Mouse (Mus musculus) MEL (cell line): ENCODE results near the gene Ccdc180. TPM values are rescaled to one million over a fixed set of nuclear protein-coding genes. Genes with fewer than 3 reads are reported as not detected.

Experiments
- DNase-seq: peaks from one replicate; pipeline ENCODE4 v3.0.0; 2011; ENCODE audit warnings: low read depth, low spot score
- H3K27ac ChIP-seq: 2 replicates; pipeline ENCODE4 v1.5.1; 2012; ENCODE audit warnings: low read depth, mild to moderate bottlenecking, control low read depth, low read length, moderate library complexity; ENCODE audit not compliant: control insufficient read depth
- H3K27me3 ChIP-seq, 2 experiments: fragments of 150-350 bp in 1 of 2; sonication (generic) in 1 of 2; 2 replicates each; pipeline ENCODE4 v1.6.1; 2012; ENCODE audit warnings: low read length in 2 of 2, mild to moderate bottlenecking in 2 of 2, improper control_type of control experiment in 1 of 2, moderate library complexity in 1 of 2; ENCODE audit not compliant: insufficient read depth in 2 of 2, control insufficient read depth in 1 of 2
- H3K36me3 ChIP-seq, 2 experiments: 2 replicates each; pipeline ENCODE4 v1.6.1; 2012 to 2014; ENCODE audit warnings: low read length in 2 of 2, improper control_type of control experiment in 1 of 2, inconsistent platforms in 1 of 2, mild to moderate bottlenecking in 1 of 2; ENCODE audit not compliant: insufficient read depth in 2 of 2, control insufficient read depth in 1 of 2
- H3K4me1 ChIP-seq, 2 experiments: fragments of 150-350 bp in 1 of 2; sonication (generic) in 1 of 2; 2 replicates each; pipeline ENCODE4 v1.6.1; 2012; ENCODE audit warnings: low read length in 2 of 2, improper control_type of control experiment in 1 of 2, mild to moderate bottlenecking in 1 of 2; ENCODE audit not compliant: insufficient read depth in 2 of 2, control insufficient read depth in 1 of 2
- H3K4me3 ChIP-seq, 2 experiments: fragments of 150-350 bp in 1 of 2; sonication (generic) in 1 of 2; 2 replicates each; pipeline ENCODE4 v1.5.1; 2012; ENCODE audit warnings: low read depth in 2 of 2, low read length in 2 of 2, mild to moderate bottlenecking in 2 of 2, moderate library complexity in 2 of 2, control low read depth in 1 of 2, improper control_type of control experiment in 1 of 2; ENCODE audit not compliant: control insufficient read depth in 1 of 2, insufficient read depth in 1 of 2
- H3K79me2 ChIP-seq: 2 replicates; pipeline ENCODE4 v1.6.1; 2012; ENCODE audit warnings: mild to moderate bottlenecking, low read length, moderate library complexity; ENCODE audit not compliant: control insufficient read depth, poor library complexity, insufficient read depth
- H3K9ac ChIP-seq: 2 replicates; pipeline ENCODE4 v1.6.1; 2012; ENCODE audit warnings: low read depth, mild to moderate bottlenecking, control low read depth, low read length, moderate library complexity; ENCODE audit not compliant: control insufficient read depth, poor library complexity, severe bottlenecking
- H3K9me3 ChIP-seq: fragments of 150-350 bp; sonication (generic); replicated peaks from 2 replicates; pipeline ENCODE4 v1.6.1; 2012; ENCODE audit warnings: mild to moderate bottlenecking, low read length, improper control_type of control experiment, moderate library complexity; ENCODE audit not compliant: insufficient read depth
- BHLHE40 ChIP-seq: IDR thresholded peaks from 2 replicates; pipeline ENCODE4 v1.6.1; 2012; ENCODE audit warnings: low read depth, mild to moderate bottlenecking, inconsistent platforms, low read length, improper control_type of control experiment, borderline replicate concordance
- CHD1 ChIP-seq: IDR thresholded peaks from 2 replicates; pipeline ENCODE4 v1.6.1; 2012; ENCODE audit warnings: low read depth, mild to moderate bottlenecking, inconsistent platforms, low read length, improper control_type of control experiment
- E2F4 ChIP-seq: IDR thresholded peaks from 2 replicates; pipeline ENCODE4 v1.6.1; 2011; ENCODE audit warnings: low read depth, low read length, improper control_type of control experiment, borderline replicate concordance
- EP300 ChIP-seq, 2 experiments: IDR thresholded peaks; 2 replicates each; pipeline ENCODE4 v1.6.1; 2011; ENCODE audit warnings: improper control_type of control experiment in 2 of 2, low read length in 2 of 2, low read depth in 1 of 2, mild to moderate bottlenecking in 1 of 2
- GABPA ChIP-seq: IDR thresholded peaks from 2 replicates; pipeline ENCODE4 v1.6.1; 2012; ENCODE audit warnings: low read depth, mild to moderate bottlenecking, inconsistent platforms, low read length, improper control_type of control experiment, moderate library complexity
- GATA1 ChIP-seq: IDR thresholded peaks from 2 replicates; pipeline ENCODE4 v1.6.1; 2011; ENCODE audit warnings: low read depth, low read length, improper control_type of control experiment
- HCFC1 ChIP-seq: IDR thresholded peaks from 2 replicates; pipeline ENCODE4 v1.6.1; 2012; ENCODE audit warnings: low read depth, mild to moderate bottlenecking, inconsistent platforms, low read length, improper control_type of control experiment, moderate library complexity
- JUND ChIP-seq: IDR thresholded peaks from 2 replicates; pipeline ENCODE4 v1.6.1; 2011; ENCODE audit warnings: low read depth, mild to moderate bottlenecking, improper control_type of control experiment, low read length
- KAT2A ChIP-seq: conservative IDR thresholded peaks from 2 replicates; pipeline ENCODE4 v1.6.1; 2012; ENCODE audit warnings: low read depth, low read length, improper control_type of control experiment, inconsistent platforms
- MYB ChIP-seq: IDR thresholded peaks from 2 replicates; pipeline ENCODE4 v1.6.1; 2011; ENCODE audit warnings: mild to moderate bottlenecking, low read depth, low read length, improper control_type of control experiment
- MYC ChIP-seq: IDR thresholded peaks from 2 replicates; pipeline ENCODE4 v1.6.1; 2011; ENCODE audit warnings: low read depth, mild to moderate bottlenecking, low read length, improper control_type of control experiment, moderate library complexity
- NELFE ChIP-seq: IDR thresholded peaks from 2 replicates; pipeline ENCODE4 v1.6.1; 2011; ENCODE audit warnings: low read depth, low read length, improper control_type of control experiment
- NRF1 ChIP-seq: IDR thresholded peaks from 2 replicates; pipeline ENCODE4 v1.6.1; 2014; ENCODE audit warnings: low read depth, mild to moderate bottlenecking, inconsistent platforms, low read length, improper control_type of control experiment, moderate library complexity; ENCODE audit not compliant: poor library complexity, insufficient read depth, severe bottlenecking
- POLR2A ChIP-seq, 2 experiments: IDR thresholded peaks; 2 replicates each; pipeline ENCODE4 v1.6.1; 2011 to 2012; ENCODE audit warnings: low read length in 2 of 2, mild to moderate bottlenecking in 2 of 2, control low read depth in 1 of 2, improper control_type of control experiment in 1 of 2, low read depth in 1 of 2, moderate library complexity in 1 of 2; ENCODE audit not compliant: control insufficient read depth in 1 of 2, insufficient read depth in 1 of 2, poor library complexity in 1 of 2
- POLR2AphosphoS5 ChIP-seq: IDR thresholded peaks from 2 replicates; pipeline ENCODE4 v1.6.1; 2012; ENCODE audit warnings: low read depth, borderline replicate concordance, mild to moderate bottlenecking, inconsistent platforms, low read length, moderate library complexity, mixed read lengths
- RCOR1 ChIP-seq: IDR thresholded peaks from 2 replicates; pipeline ENCODE4 v1.6.1; 2012; ENCODE audit warnings: low read depth, mild to moderate bottlenecking, inconsistent platforms, low read length, improper control_type of control experiment
- SMC3 ChIP-seq: IDR thresholded peaks from 2 replicates; pipeline ENCODE4 v1.6.1; 2011; ENCODE audit warnings: low read depth, low read length, improper control_type of control experiment
- TAL1 ChIP-seq: IDR thresholded peaks from 2 replicates; pipeline ENCODE4 v1.6.1; 2012; ENCODE audit warnings: mild to moderate bottlenecking, inconsistent platforms, low read length, moderate library complexity, mixed read lengths
- TBP ChIP-seq: IDR thresholded peaks from 2 replicates; pipeline ENCODE4 v1.8.0; 2011; ENCODE audit warnings: low read depth, low read length, improper control_type of control experiment
- USF2 ChIP-seq, 2 experiments: IDR thresholded peaks; 2 replicates each; pipeline ENCODE4 v1.6.1; 2011 to 2012; ENCODE audit warnings: improper control_type of control experiment in 2 of 2, low read length in 2 of 2, borderline replicate concordance in 1 of 2, inconsistent platforms in 1 of 2, low read depth in 1 of 2, mild to moderate bottlenecking in 1 of 2; ENCODE audit not compliant: insufficient read depth in 1 of 2
- ZNF384 ChIP-seq: IDR thresholded peaks from 2 replicates; pipeline ENCODE4 v1.6.1; 2012; ENCODE audit warnings: low read depth, mild to moderate bottlenecking, inconsistent platforms, low read length, improper control_type of control experiment
- polyA plus RNA-seq, 2 experiments: library from polyadenylated mRNA; stranded (reverse) in 1 of 2; unstranded in 1 of 2; fragments of >175 nt in 1 of 2; fragments of >200 nt in 1 of 2; gene quantifications; 2 replicates each; pipeline versions ENCODE4 v1.2.1 to v1.2.4; 2012; ENCODE audit warnings: low replicate concordance in 2 of 2, low read depth in 1 of 2; ENCODE audit not compliant: insufficient read length in 2 of 2, insufficient read depth in 1 of 2, missing spikeins in 1 of 2
- total RNA-seq: library from RNA; depleted of rRNA; stranded (reverse); fragments of 300-350 nt; gene quantifications from 2 replicates; pipeline ENCODE4 v1.2.3, GENCODE M21; 2012

Gene Ccdc180
- total and polyA plus RNA-seq, 3 experiments, result 0.08 to 0.31 TPM; not detected in 1

- no peaks in the 10 kb centered on the region for H3K27me3 ChIP-seq
- H3K79me2 ChIP-seq, result no peaks in the 10 kb centered on the region
- DNase-seq, result peak; percentile 68
- H3K9me3 ChIP-seq, result no peaks in the 10 kb centered on the region
- no peak overlapping the region for H3K4me3 ChIP-seq
- no peaks in the 10 kb centered on the region for H3K36me3 ChIP-seq
- H3K4me1 ChIP-seq, result peaks cover 0 to 6% of the 10 kb centered on the region in 2 experiments; a peak in 2 of 4 replicates
- no peak overlapping the region for H3K27ac ChIP-seq
- TF ChIP-seq GATA1 (0 out of 2 replicates have a peak, but pooled peaks have one; percentile 6), POLR2AphosphoS5 (no peak), TBP (0 out of 2 replicates have a peak, but pooled peaks have one; percentile 14)
- H3K9ac ChIP-seq, result no peak overlapping the region
Measured at GRCm38 (mm10) chr4:45861160-45861559, 28.9 kb upstream of the Ccdc180 start.

- Histone ChIP-seq H3K4me3 (no peak overlapping the region), H3K4me1 (no peaks in the 10 kb centered on the region; a peak in 1 of 4 replicates), H3K27me3 (peaks cover 4 to 5% of the 10 kb centered on the region in 2 experiments; a peak in 3 of 4 replicates), H3K79me2 (no peaks in the 10 kb centered on the region), H3K27ac (no peak overlapping the region), H3K36me3 (no peaks in the 10 kb centered on the region), H3K9me3 (no peaks in the 10 kb centered on the region), H3K9ac (no peak overlapping the region)
- TF ChIP-seq MYC, result no peak
- TF ChIP-seq CHD1, result no peak
- no peak for TF ChIP-seq TBP
- TF ChIP-seq ZNF384, result no peak
- no peak for TF ChIP-seq POLR2AphosphoS5
- TF ChIP-seq BHLHE40, result no peak
- TF ChIP-seq POLR2A (IDR thresholded peaks at IDR 0.05; ENCODE audit: control insufficient read depth in 1 of 2, insufficient read depth in 1 of 2, low read depth in 1 of 2, low read length in 2 of 2, poor library complexity in 1 of 2), result no peak
- TF ChIP-seq E2F4, result no peak
- no peak for TF ChIP-seq HCFC1
- TF ChIP-seq TAL1, result no peak
- TF ChIP-seq USF2 (IDR thresholded peaks at IDR 0.05; ENCODE audit: borderline replicate concordance in 1 of 2, insufficient read depth in 1 of 2, low read depth in 1 of 2, low read length in 2 of 2), result no peak
- no peak for TF ChIP-seq SMC3
- TF ChIP-seq NRF1, result no peak
- TF ChIP-seq KAT2A, result no peak
- no peak for TF ChIP-seq EP300 (IDR thresholded peaks at IDR 0.05; ENCODE audit: low read depth in 1 of 2, low read length in 2 of 2)
- TF ChIP-seq GABPA, result no peak
- TF ChIP-seq NELFE, result no peak
- no peak for TF ChIP-seq JUND
- no peak for TF ChIP-seq RCOR1
- TF ChIP-seq MYB, result no peak
- DNase-seq, result no peak
Measured at GRCm38 (mm10) chr4:45867416-45867815, 22.7 kb upstream of the Ccdc180 start.
